Mouse (Mus musculus) T-cell, adult 2 months (primary cell): ENCODE results near the gene Spty2d1.
"Not testable (repeated sequence)": the region's sequence is repeated elsewhere in the genome, so short reads cannot be mapped to it uniquely, and the experiment has no call there.

Source experiments
- DNase-seq: peaks from one replicate; pipeline ENCODE4 v3.0.0; 2022; ENCODE audit warnings: low spot score

The Spty2d1 gene

GRCm38 (mm10) chr7:47008168-47008993, at the start of gene Spty2d1:
Gene Spty2d1, minus strand, starts transcription at chr7:47008411.
- peak; percentile 99 for DNase-seq

- no peak for DNase-seq
Observed at GRCm38 (mm10) chr7:47056273-47056672, 48.1 kb upstream of the Spty2d1 start.

- DNase-seq: no peak
Observed at GRCm38 (mm10) chr7:47055744-47056143, 47.5 kb upstream of the Spty2d1 start.

GRCm38 (mm10) chr7:47054666-47055065, 46.5 kb upstream of the Spty2d1 start:
- no peak for DNase-seq

GRCm38 (mm10) chr7:47053287-47053686, 45.1 kb upstream of the Spty2d1 start:
- no peak for DNase-seq

- no peak for DNase-seq
Observed at GRCm38 (mm10) chr7:47052276-47052675, 44.1 kb upstream of the Spty2d1 start.

- DNase-seq: no peak
Observed at GRCm38 (mm10) chr7:47051404-47052151, 43.4 kb upstream of the Spty2d1 start.

- no peak for DNase-seq
Observed at GRCm38 (mm10) chr7:47050766-47051165, 42.6 kb upstream of the Spty2d1 start.

GRCm38 (mm10) chr7:47050366-47050765, 42.2 kb upstream of the Spty2d1 start, which contains the start of gene Tmem86a:
Gene Tmem86a, plus strand, starts transcription at chr7:47050601.
- peak; percentile 95 for DNase-seq

- DNase-seq: no peak
Observed at GRCm38 (mm10) chr7:47042823-47043490, 34.7 kb upstream of the Spty2d1 start.

- no peak for DNase-seq
Observed at GRCm38 (mm10) chr7:47042121-47042520, 33.9 kb upstream of the Spty2d1 start.

- no peak for DNase-seq
Observed at GRCm38 (mm10) chr7:47041706-47042105, 33.5 kb upstream of the Spty2d1 start.

- DNase-seq: no peak
Observed at GRCm38 (mm10) chr7:47035426-47035825, 27.2 kb upstream of the Spty2d1 start.

GRCm38 (mm10) chr7:47034785-47035384, 26.7 kb upstream of the Spty2d1 start:
- DNase-seq: no peak

- DNase-seq: no peak
Observed at GRCm38 (mm10) chr7:47031371-47031770, 23.2 kb upstream of the Spty2d1 start.

GRCm38 (mm10) chr7:47030517-47031193, 22.4 kb upstream of the Spty2d1 start:
- no peak for DNase-seq

- DNase-seq: no peak
Observed at GRCm38 (mm10) chr7:47027520-47027919, 19.3 kb upstream of the Spty2d1 start.

- not testable (repeated sequence) for DNase-seq
Observed at GRCm38 (mm10) chr7:47026899-47027298, 18.7 kb upstream of the Spty2d1 start.

GRCm38 (mm10) chr7:47025429-47025828, 17.2 kb upstream of the Spty2d1 start:
- no peak for DNase-seq

- DNase-seq: no peak
Observed at GRCm38 (mm10) chr7:47024454-47024853, 16.2 kb upstream of the Spty2d1 start.

- DNase-seq: peak; percentile 79
Observed at GRCm38 (mm10) chr7:47023530-47023929, 15.3 kb upstream of the Spty2d1 start.

GRCm38 (mm10) chr7:47022482-47022881, 14.3 kb upstream of the Spty2d1 start:
- peak; percentile 65 for DNase-seq
